Mouse (Mus musculus): ENCODE measurements around the gene Aff1. TPM values are rescaled to one million over a fixed set of nuclear protein-coding genes. Genes with fewer than 3 reads are reported as not detected.

The Aff1 gene
- polyA plus RNA-seq, 1 experiment: 19.2 TPM

DNA sequence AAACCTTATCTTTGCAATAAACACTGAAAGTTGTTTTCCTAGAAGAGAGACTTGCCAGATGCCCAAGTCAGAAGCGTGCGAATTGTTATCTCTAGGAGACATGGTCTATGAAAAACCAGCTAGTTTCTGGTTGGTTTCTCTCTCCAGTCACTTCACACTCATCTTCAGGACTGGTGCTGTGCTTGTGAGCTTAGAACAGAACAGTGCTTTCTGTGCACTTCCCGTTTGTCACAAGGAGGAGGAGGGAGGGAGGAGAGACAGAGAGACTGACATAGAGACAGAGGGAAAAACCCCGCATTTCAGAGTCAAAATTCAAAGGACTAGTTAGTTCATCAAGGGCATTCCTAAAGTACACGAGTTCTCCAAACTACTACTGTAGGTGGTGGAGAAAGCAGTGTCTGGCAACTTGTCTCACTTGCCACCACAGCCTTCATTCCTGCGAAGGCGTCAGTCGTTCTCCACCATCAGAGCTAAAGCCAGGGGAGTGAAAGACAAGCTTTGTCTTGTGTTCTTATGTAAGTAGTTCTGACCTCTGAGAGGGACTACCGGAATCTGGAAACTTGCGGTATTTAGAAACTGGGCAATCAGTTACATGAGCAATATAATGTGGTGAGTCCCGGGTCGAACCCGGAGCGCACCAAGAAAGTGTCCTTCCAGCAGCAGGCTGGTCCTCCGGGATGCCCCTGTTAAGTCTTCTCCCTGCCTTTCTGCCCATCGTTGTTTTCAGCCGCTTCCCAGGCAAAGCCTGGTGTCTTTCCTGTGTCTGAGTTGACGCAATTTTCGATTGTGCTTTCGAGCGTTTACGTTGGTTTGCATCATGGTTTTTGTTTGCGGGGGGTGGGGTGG is 60.7 kb downstream of the Aff1 start:
- peak; percentile 63 for DNase-seq
- TF ChIP-seq CTCF (IDR thresholded peaks at IDR 0.05; ENCODE audit: insufficient read depth, low read length) (no peak), POLR2A (IDR thresholded peaks at IDR 0.05; ENCODE audit: borderline replicate concordance, extremely low read depth, low read depth, low read length) (peak; percentile 24; the same call in 1 of the 2 replicates)
- Histone ChIP-seq H3K4me1 (ENCODE audit: control insufficient read depth, insufficient read depth, low read length) (peaks cover 22% of the 10 kb centered on the region), H3K4me3 (replicated peaks; ENCODE audit: extremely low read depth, low read depth, low read length) (peak overlapping the region; percentile 74)
- 2% methylated on average over 23 of the region's 23 CpGs for WGBS

DNA sequence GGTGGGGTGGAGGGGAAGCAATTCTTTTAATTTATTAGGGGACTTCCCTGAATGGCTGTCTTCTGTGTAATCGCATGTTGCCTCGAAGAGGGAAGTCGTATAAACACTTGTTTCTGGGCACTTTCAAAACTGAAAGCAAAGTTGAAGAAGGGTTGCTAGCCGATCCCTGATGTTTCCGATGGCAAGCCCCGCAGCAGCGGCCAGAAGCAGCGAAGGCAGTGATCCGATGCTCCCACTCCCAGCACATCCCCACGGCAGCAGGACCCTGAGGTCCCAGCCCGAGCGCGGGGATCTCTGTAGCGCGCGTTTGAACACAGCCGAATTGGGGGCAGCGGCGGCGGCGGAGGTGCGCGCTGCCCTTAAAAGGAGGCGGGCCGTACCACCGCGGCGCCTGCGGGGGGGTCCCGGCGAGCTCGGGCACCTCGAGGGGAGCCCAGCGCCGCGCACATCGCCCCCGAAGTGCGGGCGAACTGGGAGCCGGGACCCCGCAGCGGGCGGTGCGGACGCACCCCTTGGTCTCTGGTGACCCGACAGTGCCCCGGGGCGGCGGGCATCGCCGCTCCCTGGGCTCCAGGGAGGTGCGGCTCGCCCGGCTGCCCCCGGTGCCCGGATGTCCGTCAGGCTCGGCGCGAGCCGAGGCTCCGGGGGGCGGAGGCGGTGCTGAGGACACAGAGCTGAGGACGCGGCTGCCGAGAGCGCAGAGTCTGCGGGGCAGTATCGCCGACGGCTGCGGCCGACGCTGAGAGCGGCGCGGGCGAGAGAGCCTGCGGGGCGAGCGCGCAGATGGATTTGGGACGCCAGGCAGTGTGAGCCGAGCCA is 61.5 kb downstream of the Aff1 start:
- peak; percentile 93 for DNase-seq
- under 1% methylated on average over 83 of the region's 86 CpGs for WGBS
- H3K4me1 ChIP-seq (ENCODE audit: control insufficient read depth, insufficient read depth, low read length): peaks cover 22% of the 10 kb centered on the region
- peak overlapping the region; percentile 74 for H3K4me3 ChIP-seq (replicated peaks; ENCODE audit: extremely low read depth, low read depth, low read length)
- TF ChIP-seq CTCF (IDR thresholded peaks at IDR 0.05; ENCODE audit: insufficient read depth, low read length) (no peak), POLR2A (IDR thresholded peaks at IDR 0.05; ENCODE audit: borderline replicate concordance, extremely low read depth, low read depth, low read length) (peak; percentile 91)

DNA sequence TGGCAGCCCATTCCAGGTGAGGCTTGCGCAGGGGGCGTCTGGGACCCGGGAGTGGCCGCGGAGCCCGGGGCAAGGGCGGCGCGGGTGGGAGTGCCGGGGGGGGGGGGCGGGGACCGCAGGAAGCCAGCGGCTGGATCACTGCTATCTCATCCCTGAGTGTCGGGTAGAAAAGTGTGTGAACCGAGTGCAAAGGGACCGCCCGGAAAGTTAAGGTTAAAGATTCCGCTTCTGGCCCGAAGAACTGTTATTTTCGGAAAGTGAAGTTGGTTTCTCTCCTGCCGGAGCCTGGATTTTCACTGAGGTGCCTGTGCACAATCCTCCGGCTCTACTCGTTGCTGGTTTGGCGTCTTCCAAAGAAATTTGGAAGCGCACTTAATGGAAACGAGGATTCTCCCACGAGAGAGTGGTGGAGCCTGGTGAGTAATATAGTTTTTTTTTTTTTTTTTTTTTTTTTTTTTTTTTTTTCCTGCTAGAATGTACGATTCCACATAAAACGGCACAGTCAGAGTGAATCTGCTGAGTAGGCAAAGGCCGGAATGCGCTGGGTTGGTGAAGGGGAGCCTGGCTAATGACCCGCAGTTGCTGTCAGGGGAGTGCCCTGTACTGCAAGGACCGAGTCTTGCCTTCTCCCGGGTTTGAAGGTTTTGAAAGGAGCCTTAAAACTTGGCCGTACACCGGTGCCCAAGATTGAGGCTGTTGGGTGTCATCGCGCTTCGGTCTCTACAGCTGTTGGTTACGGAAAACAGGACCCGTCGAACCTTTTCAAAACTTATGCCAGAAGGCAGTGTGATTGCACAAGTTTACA is 62.4 kb downstream of the Aff1 start:
- whole genome bisulfite sequencing: 1% methylated on average over 37 of the region's 42 CpGs
- peak; percentile 61 for DNase-seq
- Histone ChIP-seq H3K4me1 (ENCODE audit: control insufficient read depth, insufficient read depth, low read length) (peaks cover 26% of the 10 kb centered on the region), H3K4me3 (replicated peaks; ENCODE audit: extremely low read depth, low read depth, low read length) (peak overlapping the region; percentile 74)
- TF ChIP-seq CTCF (IDR thresholded peaks at IDR 0.05; ENCODE audit: insufficient read depth, low read length) (no peak), POLR2A (IDR thresholded peaks at IDR 0.05; ENCODE audit: borderline replicate concordance, extremely low read depth, low read depth, low read length) (no peak)

DNA sequence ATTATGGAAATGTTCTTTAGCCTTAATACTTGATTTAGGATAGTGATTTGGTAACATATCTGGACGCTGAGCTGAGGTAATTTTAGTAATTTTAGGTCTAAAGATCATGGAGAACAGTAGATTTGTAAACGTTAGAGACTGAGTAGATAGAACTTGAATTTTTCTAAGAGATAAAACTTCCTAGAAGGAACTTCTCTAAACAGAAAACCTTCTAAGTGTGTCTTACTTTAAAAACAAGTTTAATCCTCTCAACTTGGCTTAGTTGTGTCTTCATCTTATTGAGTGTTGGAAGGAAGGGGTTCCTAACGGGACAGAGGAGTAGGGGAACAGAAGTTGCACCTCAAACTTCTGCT is 62.9 kb downstream of the Aff1 start:
- 14% methylated on average over 3 of the region's 3 CpGs for WGBS

DNA sequence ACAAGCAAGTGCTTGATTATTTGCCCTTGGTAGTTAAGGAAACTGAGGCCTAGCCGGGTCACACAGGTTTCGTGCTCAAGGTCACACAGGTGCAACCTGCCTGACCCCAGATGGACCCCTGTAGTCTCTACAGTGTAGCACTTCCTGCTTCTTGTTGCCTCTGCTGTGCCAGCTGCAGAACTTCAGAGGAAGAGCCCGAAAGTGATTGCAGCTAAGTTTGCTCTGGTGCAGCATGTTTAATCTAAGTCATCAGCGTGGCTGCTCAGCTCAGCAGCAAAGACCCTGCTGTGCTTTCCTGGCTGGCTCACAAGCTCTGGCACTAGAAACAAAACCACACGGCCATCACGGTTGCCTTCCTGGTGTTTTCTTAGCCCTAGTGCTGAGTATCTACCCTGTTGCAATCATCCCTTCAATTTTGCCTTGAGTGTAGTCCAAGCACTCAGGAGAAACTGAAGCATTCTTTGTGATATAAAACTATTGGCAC is 64.1 kb downstream of the Aff1 start:
- no peak for DNase-seq
- Histone ChIP-seq H3K4me1 (ENCODE audit: control insufficient read depth, insufficient read depth, low read length) (peaks cover 34% of the 10 kb centered on the region), H3K4me3 (replicated peaks; ENCODE audit: extremely low read depth, low read depth, low read length) (peak overlapping the region; percentile 14)
- no peak for TF ChIP-seq POLR2A (IDR thresholded peaks at IDR 0.05; ENCODE audit: borderline replicate concordance, extremely low read depth, low read depth, low read length)
- 18% methylated on average over 6 of the region's 6 CpGs for WGBS

More for the DNA sequence above, 62.9 kb downstream of the Aff1 start:
- no peak for TF ChIP-seq CTCF (IDR thresholded peaks at IDR 0.05; ENCODE audit: insufficient read depth, low read length)
- TF ChIP-seq POLR2A (IDR thresholded peaks at IDR 0.05; ENCODE audit: borderline replicate concordance, extremely low read depth, low read depth, low read length): no peak
- Histone ChIP-seq H3K4me1 (ENCODE audit: control insufficient read depth, insufficient read depth, low read length) (peaks cover 31% of the 10 kb centered on the region), H3K4me3 (replicated peaks; ENCODE audit: extremely low read depth, low read depth, low read length) (peak overlapping the region; percentile 54)
- no peak for DNase-seq

DNA sequence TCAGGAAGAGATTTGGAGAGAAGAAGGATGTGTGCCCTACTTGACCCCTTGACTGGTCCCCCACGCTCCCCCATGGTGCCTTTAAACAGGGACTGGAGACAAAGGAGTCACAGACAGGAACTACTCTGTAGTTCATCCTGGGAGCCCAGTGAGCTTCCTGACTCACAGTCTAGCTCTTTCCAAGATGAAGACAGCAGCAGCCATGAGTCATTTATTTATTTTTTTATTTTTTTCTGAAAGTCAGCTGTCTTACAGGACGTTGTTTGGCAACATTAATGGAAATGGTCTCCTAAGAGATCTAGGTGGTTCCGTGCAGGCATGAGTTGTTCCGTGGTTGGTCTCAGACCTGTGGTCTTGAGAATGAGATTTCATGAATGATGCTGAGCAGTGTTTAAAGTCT is 66.3 kb downstream of the Aff1 start:
- DNase-seq: no peak
- H3K4me1 ChIP-seq (ENCODE audit: control insufficient read depth, insufficient read depth, low read length): peaks cover 31% of the 10 kb centered on the region
- 18% methylated on average over 4 of the region's 4 CpGs for WGBS
- no peak for TF ChIP-seq POLR2A (IDR thresholded peaks at IDR 0.05; ENCODE audit: borderline replicate concordance, extremely low read depth, low read depth, low read length)
- TF ChIP-seq CTCF (IDR thresholded peaks at IDR 0.05; ENCODE audit: insufficient read depth, low read length): no peak
- no peak overlapping the region for H3K4me3 ChIP-seq (replicated peaks; ENCODE audit: extremely low read depth, low read depth, low read length)

DNA sequence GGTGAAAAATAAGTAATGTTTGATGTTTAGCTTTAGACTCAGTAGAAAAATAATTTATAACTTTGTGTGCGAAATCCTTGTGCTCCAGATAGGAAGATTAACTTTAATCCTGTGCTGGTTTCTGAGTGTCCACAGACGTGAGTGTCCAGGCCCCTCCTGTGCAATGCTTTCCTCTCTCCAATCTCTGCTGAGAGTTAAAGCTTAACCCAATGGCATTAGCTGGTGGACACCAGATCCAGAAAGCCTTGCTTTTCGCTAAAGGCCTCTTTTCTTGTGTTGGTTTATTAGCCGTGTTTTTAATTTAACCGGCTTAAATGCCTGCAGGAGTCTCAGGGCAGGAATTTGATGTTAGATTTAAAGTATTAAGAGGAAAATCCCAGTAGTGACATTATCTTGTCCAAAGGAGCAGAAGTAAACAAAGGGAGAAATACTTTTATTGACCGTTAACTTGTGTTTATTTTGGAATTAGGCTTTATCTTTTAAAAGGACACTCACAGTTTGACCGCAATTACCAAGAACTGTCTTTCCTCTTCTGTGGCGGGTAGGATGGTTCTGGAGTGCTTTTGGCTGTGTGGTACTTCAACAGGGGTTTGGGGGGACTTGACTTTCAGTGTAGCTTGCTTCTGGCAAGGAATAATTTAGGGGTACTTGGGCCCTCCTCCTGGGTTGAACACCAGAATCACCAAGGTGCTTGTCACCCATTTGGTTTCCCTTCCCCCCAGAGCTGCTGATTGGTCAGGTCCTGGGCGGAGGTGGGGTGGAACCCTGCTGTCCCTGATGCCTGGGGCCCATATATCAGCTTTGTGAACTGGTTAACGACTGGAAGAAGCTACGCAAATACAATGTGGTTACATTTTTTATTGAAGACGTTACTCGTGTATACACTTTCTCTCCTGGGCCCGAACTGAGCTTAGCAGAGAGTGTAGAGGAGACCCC is 67.6 kb downstream of the Aff1 start:
- DNase-seq: no peak
- Histone ChIP-seq H3K4me1 (ENCODE audit: control insufficient read depth, insufficient read depth, low read length) (peaks cover 31% of the 10 kb centered on the region), H3K4me3 (replicated peaks; ENCODE audit: extremely low read depth, low read depth, low read length) (peak overlapping the region; percentile 70)
- TF ChIP-seq CTCF (IDR thresholded peaks at IDR 0.05; ENCODE audit: insufficient read depth, low read length) (no peak), POLR2A (IDR thresholded peaks at IDR 0.05; ENCODE audit: borderline replicate concordance, extremely low read depth, low read depth, low read length) (no peak)
- 42% methylated on average over 14 of the region's 14 CpGs for WGBS

DNA sequence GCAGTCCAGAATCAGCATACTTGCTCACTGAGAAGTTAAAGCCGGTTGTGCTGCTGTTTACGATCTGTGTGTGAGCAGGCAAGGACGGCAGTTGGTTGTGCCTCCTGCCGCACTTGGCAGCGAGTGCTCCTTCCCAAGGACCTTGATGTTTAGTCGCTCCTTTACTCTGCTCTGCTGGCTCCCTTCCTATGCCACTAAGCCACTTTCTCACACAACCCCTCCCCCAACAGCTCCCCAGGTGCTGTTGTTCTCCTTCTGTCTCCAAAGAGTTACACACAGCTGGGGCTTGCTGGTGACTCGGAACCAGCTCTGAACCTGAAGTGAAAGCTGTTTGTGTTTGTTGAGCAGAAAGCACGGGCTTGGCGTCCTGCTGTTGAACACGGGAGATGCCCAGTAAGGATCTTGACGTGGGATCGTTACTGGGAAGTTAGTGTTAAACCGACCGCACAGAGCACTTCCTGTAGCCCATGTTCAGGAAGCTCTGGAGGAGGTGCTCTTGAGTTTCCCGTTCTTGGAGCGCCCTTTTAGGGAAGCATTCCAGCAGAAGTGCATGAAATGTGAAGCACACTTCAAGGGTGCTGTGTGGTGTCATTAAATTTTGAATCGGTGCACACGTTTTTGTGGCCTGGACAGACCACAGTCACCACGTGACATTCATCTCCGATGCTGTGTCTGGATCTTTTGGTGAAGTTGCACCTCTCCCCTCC is 68.4 kb downstream of the Aff1 start:
- H3K4me3 ChIP-seq (replicated peaks; ENCODE audit: extremely low read depth, low read depth, low read length): peak overlapping the region; percentile 70
- TF ChIP-seq POLR2A (IDR thresholded peaks at IDR 0.05; ENCODE audit: borderline replicate concordance, extremely low read depth, low read depth, low read length) (no peak; the same call in 1 of the 2 replicates), CTCF (IDR thresholded peaks at IDR 0.05; ENCODE audit: insufficient read depth, low read length) (no peak)
- H3K4me1 ChIP-seq (ENCODE audit: control insufficient read depth, insufficient read depth, low read length): peaks cover 29% of the 10 kb centered on the region
- peak; percentile 74 for DNase-seq
- 2% methylated on average over 20 of the region's 20 CpGs for WGBS

Measured in lung, adult 2 months (tissue).